Mouse (Mus musculus) kidney, adult 2 months (tissue): ENCODE results near the gene Rerg.

Experiments
- CTCF ChIP-seq: fragments of 200-500 bp; conservative IDR thresholded peaks from 2 replicates; pipeline ENCODE4 v1.5.1; 2011; ENCODE audit warnings: low read depth, mild to moderate bottlenecking, control low read depth, low read length, moderate library complexity, mixed read lengths; ENCODE audit not compliant: insufficient read depth, insufficient read length
- POLR2A ChIP-seq: fragments of 200-500 bp; IDR thresholded peaks from one replicate; pipeline ENCODE4 v1.6.1; 2011; ENCODE audit warnings: low read depth, low read length, control low read depth

DNA sequence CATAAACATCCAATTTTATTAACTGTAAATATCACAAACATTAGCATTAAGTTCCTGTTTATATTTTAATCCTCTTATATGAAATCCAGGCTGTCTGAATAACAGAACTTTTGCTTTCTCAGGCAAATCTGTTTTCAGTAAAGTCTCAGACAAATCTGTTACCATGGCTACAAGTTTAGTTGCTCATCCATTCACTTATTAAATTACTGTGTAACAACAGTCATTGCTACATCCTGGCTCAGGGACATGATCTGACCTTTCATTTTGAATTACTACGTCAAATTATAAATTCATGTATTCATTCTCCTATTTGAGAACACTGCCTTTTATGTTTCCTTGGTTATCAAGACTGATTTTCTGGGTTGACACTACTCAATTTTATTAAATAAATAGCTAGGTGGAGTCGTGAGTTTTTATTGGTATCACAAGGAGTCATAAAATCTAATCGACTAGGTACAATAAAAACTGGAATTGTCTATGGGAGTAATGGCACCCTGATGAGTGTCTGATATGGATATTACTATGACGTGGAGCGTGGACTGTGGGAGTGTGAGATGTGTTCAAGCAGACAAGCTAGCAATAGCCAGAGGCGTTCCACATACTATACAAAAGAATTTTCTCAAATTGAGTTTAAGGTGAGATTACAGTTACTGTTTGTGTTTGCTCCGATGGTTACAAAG lies 140.2 kb downstream of the Rerg start:
- TF ChIP-seq CTCF = no peak
- no peak for TF ChIP-seq POLR2A
